Mouse (Mus musculus) forebrain, embryonic 12.5 days (tissue): ENCODE results near the gene Hbb-y. TPM values are rescaled to one million over a fixed set of nuclear protein-coding genes. Genes with fewer than 3 reads are reported as not detected.
"Not testable (repeated sequence)": the region's sequence is repeated elsewhere in the genome, so short reads cannot be mapped to it uniquely, and the experiment has no call there.

Experiments used
- ATAC-seq: fragments of 200-750 bp; cut with Nextera tagmentation; 2 replicates; pipeline ENCODE4 v1.8.0; 2017; ENCODE audit warnings: moderate TSS enrichment; ENCODE audit not compliant: low FRiP score
- H3K27ac ChIP-seq: fragments of 300-500 bp; sonication (generic); 2 replicates; pipeline ENCODE4 v1.5.1; 2016; ENCODE audit warnings: mild to moderate bottlenecking
- H3K27me3 ChIP-seq: fragments of 300-500 bp; sonication (generic); 2 replicates; pipeline ENCODE4 v1.6.1; 2016; ENCODE audit warnings: mild to moderate bottlenecking
- H3K36me3 ChIP-seq: fragments of 300-500 bp; sonication (generic); replicated peaks from 2 replicates; pipeline ENCODE4 v1.6.1; 2016; ENCODE audit warnings: mild to moderate bottlenecking
- H3K4me1 ChIP-seq: fragments of 300-500 bp; sonication (generic); 2 replicates; pipeline ENCODE4 v1.6.1; 2016
- H3K4me2 ChIP-seq: fragments of 300-500 bp; sonication (generic); 2 replicates; pipeline ENCODE4 v1.6.1; 2016; ENCODE audit warnings: mild to moderate bottlenecking, moderate library complexity
- H3K4me3 ChIP-seq: fragments of 300-500 bp; sonication (generic); replicated peaks from 2 replicates; pipeline ENCODE4 v1.5.1; 2016; ENCODE audit warnings: mild to moderate bottlenecking
- H3K9ac ChIP-seq: fragments of 300-500 bp; sonication (generic); 2 replicates; pipeline ENCODE4 v1.6.1; 2016; ENCODE audit warnings: mild to moderate bottlenecking
- H3K9me3 ChIP-seq: fragments of 300-500 bp; sonication (generic); 2 replicates; pipeline ENCODE4 v1.6.1; 2016
- WGBS: fragments of 180-500 bp; shearing (Covaris S2); methylation state at CpG from one replicate; pipeline ENCODE4 v1.1.7; 2016; 5-methylcytosine and 5-hydroxymethylcytosine counted together
- polyA plus RNA-seq: library from polyadenylated mRNA; unstranded; fragments of >200 nt; fragmentation: Nextera tagmentation; extraction: Ambion mirVana; gene quantifications from 2 replicates; pipeline ENCODE4 v1.2.1, GENCODE M21; 2016

Hbb-y gene
- polyA plus RNA-seq, 1 experiment from 2014 or later = 8,559 TPM

- Histone ChIP-seq H3K9me3 (no peaks in the 10 kb centered on the region), H3K4me2 (no peak within 1 kb of the TSS), H3K4me3 (no peak within 1 kb of the TSS), H3K36me3 (no peaks in the 10 kb centered on the region), H3K27ac (no peak within 1 kb of the TSS), H3K27me3 (no peaks in the 10 kb centered on the region), H3K9ac (no peak within 1 kb of the TSS), H3K4me1 (no peaks in the 10 kb centered on the region)
- WGBS = 92% methylated on average over 2 of the region's 2 CpGs
- no peak for ATAC-seq
These were observed 10.0 kb downstream of the Hbb-y start, which contains the start of gene Hbb-bh1 for GRCm38 (mm10) chr7:103843034-103843433. Gene Hbb-bh1 (minus strand): TSS chr7:103843164.

GRCm38 (mm10) chr7:103840268-103840667, 12.7 kb downstream of the Hbb-y start, which contains the start of gene Hbb-bh2:
Gene Hbb-bh2 (minus strand): TSS chr7:103840520.
- ATAC-seq = no peak
- Histone ChIP-seq H3K27me3 (no peaks in the 10 kb centered on the region), H3K4me2 (no peak within 1 kb of the TSS), H3K27ac (no peak within 1 kb of the TSS), H3K4me1 (no peaks in the 10 kb centered on the region), H3K36me3 (no peaks in the 10 kb centered on the region), H3K9me3 (no peaks in the 10 kb centered on the region), H3K9ac (no peak within 1 kb of the TSS), H3K4me3 (no peak within 1 kb of the TSS)
- WGBS = 75% methylated on average over 3 of the region's 3 CpGs

- no peaks in the 10 kb centered on the region for H3K27me3 ChIP-seq
- 84% methylated on average over 4 of the region's 4 CpGs for WGBS
- ATAC-seq = no peak
These were observed 25.2 kb downstream of the Hbb-y start, which contains the start of gene Hbb-bs for GRCm38 (mm10) chr7:103827808-103828207. Gene Hbb-bs (minus strand): TSS chr7:103828096.

GRCm38 (mm10) chr7:103827139-103827538, 25.9 kb downstream of the Hbb-y start:
- not testable (repeated sequence) for H3K9me3 ChIP-seq, H3K4me2 ChIP-seq, H3K4me1 ChIP-seq, H3K27ac ChIP-seq, H3K36me3 ChIP-seq, H3K27me3 ChIP-seq, ATAC-seq, H3K4me3 ChIP-seq, H3K9ac ChIP-seq
- WGBS = no CpG with 5 or more reads among the region's 2 CpGs

More at GRCm38 (mm10) chr7:103827808-103828207, 25.2 kb downstream of the Hbb-y start, which contains the start of gene Hbb-bs:
- H3K4me3 ChIP-seq = no peak within 1 kb of the TSS
- H3K9ac ChIP-seq = no peak within 1 kb of the TSS
- no peak within 1 kb of the TSS for H3K27ac ChIP-seq
- no peak within 1 kb of the TSS for H3K4me2 ChIP-seq
- H3K36me3 ChIP-seq = no peaks in the 10 kb centered on the region
- H3K9me3 ChIP-seq = no peaks in the 10 kb centered on the region
- no peaks in the 10 kb centered on the region for H3K4me1 ChIP-seq

GRCm38 (mm10) chr7:103826255-103826887, 26.6 kb downstream of the Hbb-y start:
- ATAC-seq = no peak
- no peaks in the 10 kb centered on the region for H3K27me3 ChIP-seq
- 64% methylated on average over 3 of the region's 3 CpGs for WGBS
- H3K27ac ChIP-seq = no peak overlapping the region
- H3K9ac ChIP-seq = no peak overlapping the region
- no peaks in the 10 kb centered on the region for H3K9me3 ChIP-seq
- no peaks in the 10 kb centered on the region for H3K4me1 ChIP-seq
- no peaks in the 10 kb centered on the region for H3K36me3 ChIP-seq
- no peak overlapping the region for H3K4me2 ChIP-seq
- H3K4me3 ChIP-seq = no peak overlapping the region

GRCm38 (mm10) chr7:103825536-103826254, 27.3 kb downstream of the Hbb-y start:
- no peak overlapping the region for H3K4me3 ChIP-seq
- ATAC-seq = no peak
- H3K4me1 ChIP-seq = no peaks in the 10 kb centered on the region
- no peaks in the 10 kb centered on the region for H3K9me3 ChIP-seq
- H3K4me2 ChIP-seq = no peak overlapping the region
- H3K9ac ChIP-seq = no peak overlapping the region
- H3K27ac ChIP-seq = no peak overlapping the region
- H3K27me3 ChIP-seq = no peaks in the 10 kb centered on the region
- no peaks in the 10 kb centered on the region for H3K36me3 ChIP-seq
- WGBS = 94% methylated on average over 3 of the region's 3 CpGs

GRCm38 (mm10) chr7:103824597-103824996, 28.4 kb downstream of the Hbb-y start:
- Histone ChIP-seq H3K27me3 (no peaks in the 10 kb centered on the region), H3K4me1 (no peaks in the 10 kb centered on the region), H3K9ac (no peak overlapping the region), H3K4me2 (no peak overlapping the region), H3K27ac (no peak overlapping the region), H3K36me3 (no peaks in the 10 kb centered on the region), H3K9me3 (no peaks in the 10 kb centered on the region), H3K4me3 (no peak overlapping the region)
- no peak for ATAC-seq
- 85% methylated on average over 2 of the region's 2 CpGs for WGBS

- H3K4me2 ChIP-seq, H3K4me1 ChIP-seq, H3K27ac ChIP-seq, H3K9me3 ChIP-seq, H3K27me3 ChIP-seq, H3K4me3 ChIP-seq, H3K36me3 ChIP-seq, H3K9ac ChIP-seq, ATAC-seq: not testable (repeated sequence)
- 71% methylated on average over 1 of the region's 2 CpGs for WGBS
These were observed 37.9 kb downstream of the Hbb-y start for GRCm38 (mm10) chr7:103815085-103815484.

- Histone ChIP-seq H3K27me3 (no peaks in the 10 kb centered on the region), H3K9me3 (no peaks in the 10 kb centered on the region), H3K4me2 (no peak within 1 kb of the TSS), H3K36me3 (no peaks in the 10 kb centered on the region), H3K4me1 (no peaks in the 10 kb centered on the region), H3K4me3 (no peak within 1 kb of the TSS), H3K27ac (no peak within 1 kb of the TSS), H3K9ac (no peak within 1 kb of the TSS)
- 84% methylated on average over 3 of the region's 3 CpGs for WGBS
- ATAC-seq = no peak
These were observed 39.2 kb downstream of the Hbb-y start, which contains the start of gene Hbb-bt for GRCm38 (mm10) chr7:103813766-103814165. Gene Hbb-bt (minus strand): TSS chr7:103813996.

GRCm38 (mm10) chr7:103813152-103813551, 39.9 kb downstream of the Hbb-y start:
- not testable (repeated sequence) for H3K9ac ChIP-seq, H3K4me1 ChIP-seq, H3K27ac ChIP-seq, ATAC-seq, H3K36me3 ChIP-seq, H3K9me3 ChIP-seq, H3K27me3 ChIP-seq, H3K4me3 ChIP-seq, H3K4me2 ChIP-seq
- no CpG with 5 or more reads among the region's 3 CpGs for WGBS

- no peak overlapping the region for H3K27ac ChIP-seq
- no peaks in the 10 kb centered on the region for H3K27me3 ChIP-seq
- no peak for ATAC-seq
- H3K4me3 ChIP-seq = no peak overlapping the region
- 65% methylated on average over 1 of the region's 1 CpGs for WGBS
- no peaks in the 10 kb centered on the region for H3K36me3 ChIP-seq
- H3K4me2 ChIP-seq = no peak overlapping the region
- H3K9me3 ChIP-seq = no peaks in the 10 kb centered on the region
- H3K9ac ChIP-seq = no peak overlapping the region
- no peaks in the 10 kb centered on the region for H3K4me1 ChIP-seq
These were observed 40.8 kb downstream of the Hbb-y start for GRCm38 (mm10) chr7:103812174-103812573.

- Histone ChIP-seq H3K9ac (no peak overlapping the region), H3K27ac (no peak overlapping the region), H3K27me3 (no peaks in the 10 kb centered on the region), H3K4me2 (no peak overlapping the region), H3K4me3 (no peak overlapping the region), H3K4me1 (no peaks in the 10 kb centered on the region), H3K36me3 (no peaks in the 10 kb centered on the region), H3K9me3 (no peaks in the 10 kb centered on the region)
- no peak for ATAC-seq
- WGBS = 69% methylated on average over 1 of the region's 1 CpGs
These were observed 41.7 kb downstream of the Hbb-y start for GRCm38 (mm10) chr7:103811223-103811845.
